Mouse (Mus musculus) hindbrain, embryonic 10.5 days (tissue): ENCODE results near the gene Bst1. TPM values are rescaled to one million over a fixed set of nuclear protein-coding genes. Genes with fewer than 3 reads are reported as not detected.

Source experiments
- DNase-seq: peaks from one replicate; pipeline ENCODE4 v3.0.0-alpha.2; 2017; ENCODE audit warnings: low spot score
- H3K27ac ChIP-seq: fragments of 300-500 bp; sonication (generic); 2 replicates; pipeline ENCODE4 v1.5.1; 2016; ENCODE audit warnings: mild to moderate bottlenecking, moderate library complexity
- H3K27me3 ChIP-seq: fragments of 300-500 bp; sonication (generic); 2 replicates; pipeline ENCODE4 v1.6.1; 2016; ENCODE audit warnings: mild to moderate bottlenecking; ENCODE audit not compliant: poor library complexity, insufficient read depth, severe bottlenecking
- H3K36me3 ChIP-seq: fragments of 300-500 bp; sonication (generic); 2 replicates; pipeline ENCODE4 v1.6.1; 2016; ENCODE audit warnings: mild to moderate bottlenecking, moderate library complexity
- H3K4me1 ChIP-seq: fragments of 300-500 bp; sonication (generic); replicated peaks from 2 replicates; pipeline ENCODE4 v1.6.1; 2016; ENCODE audit warnings: mild to moderate bottlenecking
- H3K4me3 ChIP-seq: fragments of 300-500 bp; sonication (generic); 2 replicates; pipeline ENCODE4 v1.5.1; 2016; ENCODE audit warnings: mild to moderate bottlenecking, moderate library complexity
- H3K9me3 ChIP-seq: fragments of 300-500 bp; sonication (generic); 2 replicates; pipeline ENCODE4 v1.6.1; 2016; ENCODE audit warnings: mild to moderate bottlenecking, moderate library complexity
- WGBS: fragments of 180-500 bp; shearing (Covaris S2); methylation state at CpG from one replicate; pipeline ENCODE4 v1.1.7; 2016; 5-methylcytosine and 5-hydroxymethylcytosine counted together
- polyA plus RNA-seq: library from polyadenylated mRNA; unstranded; fragments of >200 nt; fragmentation: Nextera tagmentation; extraction: Ambion mirVana; gene quantifications from 2 replicates; pipeline ENCODE4 v1.2.1, GENCODE M21; 2016

Gene Bst1
- polyA plus RNA-seq, 1 experiment from 2014 or later = not detected

DNA sequence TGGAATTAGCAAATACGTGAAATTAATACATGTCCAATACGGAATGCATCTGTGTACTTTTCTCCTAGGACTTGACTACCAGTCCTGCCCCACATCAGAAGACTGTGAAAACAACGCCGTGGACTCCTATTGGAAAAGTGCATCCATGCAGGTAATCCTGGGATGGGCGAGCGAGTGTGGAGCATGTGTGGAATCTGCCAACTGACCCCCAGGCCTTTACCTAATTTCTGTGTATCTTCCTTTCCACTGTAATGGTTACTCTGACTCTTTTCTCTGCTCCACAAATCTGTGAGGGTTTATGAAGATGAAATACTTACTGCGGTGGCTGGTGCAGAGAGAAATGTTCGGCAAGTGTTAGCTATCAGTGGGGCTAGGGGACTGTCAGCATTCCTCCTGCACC lies 3.5 kb downstream of the Bst1 start:
- H3K36me3 ChIP-seq = no peaks in the 10 kb centered on the region
- no peaks in the 10 kb centered on the region for H3K9me3 ChIP-seq
- H3K27me3 ChIP-seq = peaks cover 8% of the 10 kb centered on the region; the same call in 1 of the 2 replicates
- H3K4me3 ChIP-seq = no peak overlapping the region
- 89% methylated on average over 8 of the region's 8 CpGs for WGBS
- no peak for DNase-seq
- no peak overlapping the region for H3K27ac ChIP-seq
- peaks cover 5% of the 10 kb centered on the region; the same call in 1 of the 2 replicates for H3K4me1 ChIP-seq

DNA sequence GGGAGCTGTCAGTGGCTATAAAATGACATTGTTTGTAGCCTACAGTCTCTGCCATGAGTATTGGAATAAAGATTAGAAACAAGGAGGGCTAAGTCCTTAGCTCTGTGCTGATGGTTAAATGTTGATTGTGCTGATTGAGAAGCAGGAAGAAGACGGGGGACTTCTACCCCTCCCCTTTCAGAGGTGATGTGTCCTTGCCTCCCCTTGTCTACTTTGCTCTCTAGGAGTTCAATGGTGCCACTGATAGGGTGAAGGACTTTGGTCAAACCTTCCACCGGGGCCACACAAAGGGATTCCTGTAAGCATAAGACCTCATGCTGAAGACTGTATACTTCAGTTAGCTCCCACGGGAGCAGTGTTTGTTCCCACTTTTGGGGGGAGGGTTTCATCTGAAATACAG lies 4.1 kb downstream of the Bst1 start:
- no peak overlapping the region for H3K4me3 ChIP-seq
- H3K27ac ChIP-seq = no peak overlapping the region
- H3K4me1 ChIP-seq = peaks cover 5% of the 10 kb centered on the region; the same call in 1 of the 2 replicates
- no peaks in the 10 kb centered on the region for H3K36me3 ChIP-seq
- 77% methylated on average over 3 of the region's 3 CpGs for WGBS
- H3K27me3 ChIP-seq = peaks cover 8% of the 10 kb centered on the region; the same call in 1 of the 2 replicates
- H3K9me3 ChIP-seq = no peaks in the 10 kb centered on the region
- no peak for DNase-seq

DNA sequence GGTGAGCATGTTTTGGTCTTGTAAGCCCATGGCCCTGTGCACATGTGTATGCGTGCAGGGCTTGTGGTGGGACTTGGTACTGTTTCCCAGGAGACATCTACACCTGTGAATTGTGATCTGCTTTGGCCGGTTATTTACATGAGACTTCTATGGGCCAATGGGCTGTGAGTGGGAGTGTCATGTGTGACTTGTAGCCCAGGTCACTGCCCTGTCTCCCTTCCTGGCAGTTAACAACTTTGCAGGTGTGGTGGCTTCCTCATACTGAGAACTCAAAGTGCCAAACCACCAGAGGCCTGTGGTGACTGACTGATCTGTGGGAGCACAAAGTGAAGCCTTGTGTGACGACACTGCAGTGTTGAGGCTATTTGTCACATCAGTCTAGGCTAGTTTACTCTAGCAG lies 5.9 kb downstream of the Bst1 start:
- Histone ChIP-seq H3K4me1 (no peaks in the 10 kb centered on the region), H3K36me3 (no peaks in the 10 kb centered on the region), H3K9me3 (no peaks in the 10 kb centered on the region), H3K4me3 (no peak overlapping the region), H3K27ac (no peak overlapping the region), H3K27me3 (no peaks in the 10 kb centered on the region)
- no peak for DNase-seq
- WGBS = 91% methylated on average over 3 of the region's 3 CpGs

DNA sequence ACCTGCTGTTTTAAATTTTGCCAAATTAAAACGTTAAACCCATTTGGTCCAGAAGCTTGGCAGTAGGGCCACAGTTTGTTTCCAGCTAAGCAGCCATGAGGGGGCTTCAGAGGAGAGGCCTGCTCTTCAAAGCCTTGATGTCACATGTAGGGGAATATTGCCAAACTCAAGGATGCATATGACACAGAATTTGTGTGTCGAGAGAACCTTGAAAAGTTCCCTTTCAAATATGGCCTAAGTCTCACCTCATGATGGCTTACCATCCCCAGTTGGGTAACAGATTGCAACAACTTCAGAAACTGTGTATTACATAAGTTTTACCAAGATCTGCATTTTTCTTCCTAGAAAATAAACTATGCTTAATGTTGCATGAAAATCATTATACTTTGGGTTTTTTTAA lies 8.2 kb downstream of the Bst1 start:
- Histone ChIP-seq H3K36me3 (no peaks in the 10 kb centered on the region), H3K27me3 (no peaks in the 10 kb centered on the region), H3K4me1 (no peaks in the 10 kb centered on the region), H3K9me3 (no peaks in the 10 kb centered on the region), H3K4me3 (no peak overlapping the region), H3K27ac (no peak overlapping the region)
- no peak for DNase-seq
- WGBS = 88% methylated on average over 2 of the region's 2 CpGs

DNA sequence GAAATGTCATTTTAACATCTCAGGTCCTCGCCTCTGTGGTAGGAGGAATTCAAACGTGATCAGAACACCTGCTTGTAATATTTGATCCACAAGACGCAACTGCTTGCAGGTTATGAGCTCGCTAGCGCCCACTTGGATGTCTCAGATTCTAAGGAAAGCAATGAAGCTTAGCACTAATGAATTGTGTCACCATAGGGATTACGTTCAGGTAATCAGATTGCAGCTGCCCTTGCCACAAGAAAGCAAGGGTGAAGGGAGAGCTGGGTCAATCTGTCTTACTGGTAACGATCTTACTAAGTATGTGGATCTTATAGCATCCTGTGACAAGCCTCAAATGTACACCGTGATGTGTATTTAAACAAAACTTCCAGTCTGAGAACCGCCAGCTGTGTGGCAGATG lies 8.7 kb downstream of the Bst1 start:
- H3K27me3 ChIP-seq = no peaks in the 10 kb centered on the region
- H3K36me3 ChIP-seq = no peaks in the 10 kb centered on the region
- H3K9me3 ChIP-seq = no peaks in the 10 kb centered on the region
- WGBS = 89% methylated on average over 9 of the region's 9 CpGs
- H3K4me1 ChIP-seq = no peaks in the 10 kb centered on the region
- H3K27ac ChIP-seq = no peak overlapping the region
- H3K4me3 ChIP-seq = no peak overlapping the region
- DNase-seq = no peak

DNA sequence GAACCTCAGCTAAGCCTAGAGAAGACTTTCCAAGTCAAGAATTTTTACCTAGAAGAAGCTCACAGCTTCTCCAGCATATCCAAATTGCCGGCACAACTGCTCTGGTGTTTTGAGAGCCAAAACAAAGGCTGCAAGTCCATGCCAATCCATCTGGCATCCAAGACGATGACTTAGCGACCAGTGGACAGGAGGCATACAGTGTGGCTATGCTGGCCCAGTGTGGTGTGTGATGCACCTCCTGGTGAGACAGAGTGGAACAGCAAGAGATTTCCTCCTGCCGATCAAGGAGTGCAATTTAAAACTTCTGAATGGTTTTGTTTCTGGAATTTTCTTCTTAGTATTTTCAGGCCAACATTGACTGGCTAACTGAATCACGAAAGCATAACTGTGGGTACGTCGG lies 17.9 kb downstream of the Bst1 start:
- Histone ChIP-seq H3K4me3 (no peak overlapping the region), H3K27ac (no peak overlapping the region), H3K4me1 (no peaks in the 10 kb centered on the region), H3K9me3 (no peaks in the 10 kb centered on the region), H3K36me3 (no peaks in the 10 kb centered on the region), H3K27me3 (no peaks in the 10 kb centered on the region)
- no peak for DNase-seq
- 92% methylated on average over 7 of the region's 7 CpGs for WGBS

DNA sequence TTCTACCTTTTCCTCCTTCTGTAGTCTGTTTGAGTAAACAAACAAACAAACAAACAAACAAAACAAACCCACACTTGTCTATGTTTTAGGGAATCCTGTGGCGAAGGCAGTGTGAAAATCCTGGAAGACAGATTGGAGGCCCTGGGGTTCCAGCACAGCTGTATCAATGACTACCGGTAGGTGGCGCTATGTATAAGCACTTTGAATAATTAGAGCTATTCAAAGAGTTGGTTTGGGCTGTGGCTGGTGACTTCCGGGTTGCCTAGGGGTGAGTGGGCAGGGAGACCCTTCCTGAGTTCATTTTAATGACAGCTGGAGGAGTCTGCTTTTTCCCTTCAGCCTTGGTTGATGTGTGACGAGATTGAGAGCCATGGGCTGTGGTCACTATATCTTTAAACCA lies 18.7 kb downstream of the Bst1 start:
- H3K9me3 ChIP-seq = no peaks in the 10 kb centered on the region
- no peak overlapping the region for H3K4me3 ChIP-seq
- H3K4me1 ChIP-seq = no peaks in the 10 kb centered on the region
- no peaks in the 10 kb centered on the region for H3K36me3 ChIP-seq
- no peak overlapping the region for H3K27ac ChIP-seq
- WGBS = 51% methylated on average over 5 of the region's 5 CpGs
- peak; percentile 45 for DNase-seq
- H3K27me3 ChIP-seq = no peaks in the 10 kb centered on the region

DNA sequence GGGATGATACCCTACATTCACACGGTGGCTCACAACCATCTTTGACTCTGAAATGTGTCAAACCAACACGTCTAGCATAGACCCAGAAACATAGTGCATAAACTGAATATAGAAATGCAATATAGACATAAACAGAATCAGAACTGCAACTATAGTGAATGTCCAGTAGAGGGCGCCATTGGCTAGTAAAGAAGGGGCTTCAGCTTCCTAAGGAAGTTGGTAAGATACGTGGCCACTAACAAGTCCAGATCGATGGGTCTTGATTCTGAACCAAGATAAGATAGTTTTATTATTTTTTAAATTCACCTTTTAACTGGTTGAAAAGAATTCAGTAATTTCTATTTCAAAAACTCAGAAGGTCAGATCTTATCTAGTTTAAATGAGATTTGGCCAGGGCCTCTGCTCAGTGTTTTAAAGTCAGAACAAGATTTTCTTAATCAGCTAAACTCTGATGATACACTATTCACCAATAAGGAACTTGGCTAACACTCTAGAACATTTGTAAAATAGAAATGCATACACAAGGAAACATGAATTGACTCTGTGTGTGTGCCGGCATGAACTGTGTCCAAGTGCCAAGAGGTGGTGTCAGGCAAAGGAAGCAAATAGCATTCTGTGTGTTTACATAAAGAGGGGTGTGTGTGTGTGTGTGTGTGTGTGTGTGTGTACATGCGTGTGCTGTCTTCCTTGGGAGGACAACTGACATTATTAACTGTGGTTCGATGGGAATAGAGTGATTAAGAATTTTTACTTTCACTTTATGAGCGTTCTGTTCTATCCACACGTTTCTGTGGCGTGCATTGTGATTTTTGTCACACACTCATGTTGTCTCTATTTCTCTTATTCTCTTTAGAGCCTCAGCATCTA lies 22.7 kb downstream of the Bst1 start:
- DNase-seq = peak; percentile 31
- Histone ChIP-seq H3K36me3 (no peaks in the 10 kb centered on the region), H3K4me3 (no peak overlapping the region), H3K4me1 (peaks cover 7% of the 10 kb centered on the region; the same call in 1 of the 2 replicates), H3K27me3 (no peaks in the 10 kb centered on the region), H3K27ac (no peak overlapping the region), H3K9me3 (peaks cover 6% of the 10 kb centered on the region; the same call in 1 of the 2 replicates)
- 52% methylated on average over 11 of the region's 11 CpGs for WGBS

DNA sequence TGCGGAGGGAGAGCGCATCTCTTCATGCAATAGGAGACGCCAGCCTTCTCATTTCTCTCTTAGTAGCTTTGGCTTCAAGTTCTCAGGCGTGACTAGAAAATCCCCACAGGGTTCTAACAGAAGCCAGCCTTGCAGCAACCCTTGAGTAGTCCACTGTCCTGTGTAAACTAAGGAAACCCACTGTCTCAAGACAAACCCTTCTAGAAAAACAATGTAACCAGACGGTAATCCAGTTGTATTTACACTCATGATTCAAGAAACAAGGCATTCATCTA lies 23.3 kb downstream of the Bst1 start:
- H3K27me3 ChIP-seq = no peaks in the 10 kb centered on the region
- peaks cover 6% of the 10 kb centered on the region; the same call in 1 of the 2 replicates for H3K9me3 ChIP-seq
- 81% methylated on average over 5 of the region's 5 CpGs for WGBS
- H3K4me3 ChIP-seq = no peak overlapping the region
- H3K27ac ChIP-seq = no peak overlapping the region
- no peak for DNase-seq
- H3K36me3 ChIP-seq = no peaks in the 10 kb centered on the region
- H3K4me1 ChIP-seq = peaks cover 7% of the 10 kb centered on the region; the same call in 1 of the 2 replicates

DNA sequence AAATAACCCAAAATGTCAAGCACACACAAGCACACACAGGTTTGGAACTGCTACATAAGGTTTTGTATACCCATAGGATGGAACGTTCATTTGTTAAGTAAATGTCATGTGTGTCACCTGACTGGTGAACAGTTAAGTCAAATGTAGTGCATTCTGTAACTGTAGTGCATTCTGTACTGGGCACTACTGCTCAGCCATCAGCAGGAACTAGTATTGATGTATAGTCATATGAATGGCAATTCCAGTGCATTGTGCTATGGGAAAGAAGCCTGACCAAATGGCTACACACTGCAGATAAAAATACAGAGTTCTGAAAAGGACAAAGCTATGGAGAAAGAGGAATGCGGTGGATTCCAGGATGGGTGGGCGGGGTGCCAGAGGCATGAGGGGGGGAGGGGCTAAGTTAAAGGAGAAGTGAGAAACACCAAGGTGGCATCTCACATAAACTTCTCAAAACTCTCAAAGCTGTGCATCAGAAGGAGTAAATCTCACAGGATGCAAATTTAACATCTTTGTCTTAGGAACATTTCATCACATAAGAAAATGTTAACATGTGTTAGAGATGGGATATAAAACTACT lies 24.0 kb downstream of the Bst1 start:
- H3K4me1 ChIP-seq = peaks cover 7% of the 10 kb centered on the region; the same call in 1 of the 2 replicates
- H3K36me3 ChIP-seq = no peaks in the 10 kb centered on the region
- no peak overlapping the region for H3K4me3 ChIP-seq
- H3K27ac ChIP-seq = no peak overlapping the region
- H3K27me3 ChIP-seq = no peaks in the 10 kb centered on the region
- H3K9me3 ChIP-seq = peaks cover 6% of the 10 kb centered on the region; the same call in 1 of the 2 replicates
- 77% methylated on average over 3 of the region's 3 CpGs for WGBS
- no peak for DNase-seq

DNA sequence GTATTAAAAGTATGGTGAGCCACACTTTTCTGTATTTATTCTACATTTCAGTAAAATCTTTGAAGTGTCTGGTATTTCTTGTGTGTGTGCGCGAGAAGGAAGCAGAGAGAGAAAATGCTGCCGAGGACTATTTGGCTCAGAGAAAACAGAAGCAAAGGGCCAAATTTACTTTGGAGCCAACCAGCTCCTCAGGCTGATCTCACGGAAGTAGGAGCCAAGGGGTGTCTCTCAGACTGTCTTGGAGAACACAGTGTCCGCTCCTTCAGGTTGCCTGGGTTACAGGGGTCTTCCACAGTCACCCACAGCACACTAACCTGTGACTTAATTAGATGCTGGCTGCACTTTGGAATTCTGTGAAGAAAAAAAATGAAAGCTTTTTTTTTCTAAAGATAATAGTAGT lies 26.4 kb downstream of the Bst1 start:
- Histone ChIP-seq H3K4me3 (no peak overlapping the region), H3K36me3 (no peaks in the 10 kb centered on the region), H3K27me3 (no peaks in the 10 kb centered on the region), H3K27ac (no peak overlapping the region), H3K4me1 (peaks cover 7% of the 10 kb centered on the region; the same call in 1 of the 2 replicates), H3K9me3 (peaks cover 6% of the 10 kb centered on the region; the same call in 1 of the 2 replicates)
- DNase-seq = no peak
- 90% methylated on average over 5 of the region's 5 CpGs for WGBS

DNA sequence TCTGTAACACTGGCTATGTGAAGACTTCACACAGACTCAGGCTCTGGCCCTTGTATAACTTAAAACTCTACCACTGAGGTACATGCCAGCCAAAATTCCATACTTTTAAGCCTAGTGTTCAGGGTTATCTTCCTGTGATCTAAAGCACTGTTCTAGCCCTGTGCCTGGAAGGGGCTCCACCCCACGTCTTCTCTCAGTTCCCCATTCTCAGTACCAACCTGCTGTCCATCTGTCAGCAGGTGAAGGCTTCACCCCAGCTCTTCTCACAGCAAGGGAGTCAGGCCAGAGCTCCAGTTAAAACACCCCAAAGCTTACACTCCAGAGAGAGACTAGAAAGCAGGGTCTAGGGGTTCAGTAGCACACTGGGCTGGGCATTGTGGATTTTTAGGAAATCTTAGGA lies 27.0 kb downstream of the Bst1 start:
- no peak for DNase-seq
- WGBS = 68% methylated on average over 1 of the region's 1 CpGs
- no peak overlapping the region for H3K4me3 ChIP-seq

DNA sequence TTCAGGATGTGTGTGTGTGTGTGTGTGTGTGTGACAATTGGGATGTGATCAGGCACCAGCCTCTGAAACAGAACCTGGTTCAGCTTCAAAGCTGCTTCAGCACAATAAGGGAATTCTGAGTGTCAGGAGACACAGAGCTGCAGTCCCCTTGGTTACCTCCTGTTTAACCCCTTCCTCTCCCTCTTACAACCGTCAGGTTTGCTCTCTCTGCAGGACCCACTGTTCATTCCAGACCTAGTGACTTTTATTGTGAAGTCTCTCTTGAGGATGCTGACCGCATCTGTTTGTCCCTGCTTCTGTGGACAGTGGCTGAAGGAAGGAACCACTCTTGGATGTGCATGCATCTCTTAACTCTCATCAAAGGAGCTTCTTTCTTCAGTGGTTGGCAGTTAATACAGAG lies 27.5 kb downstream of the Bst1 start:
- H3K9me3 ChIP-seq = peaks cover 6% of the 10 kb centered on the region; the same call in 1 of the 2 replicates
- H3K4me1 ChIP-seq = peaks cover 7% of the 10 kb centered on the region; the same call in 1 of the 2 replicates
- no peak overlapping the region for H3K4me3 ChIP-seq
- H3K36me3 ChIP-seq = no peaks in the 10 kb centered on the region
- no peak for DNase-seq
- H3K27ac ChIP-seq = no peak overlapping the region
- WGBS = 20% methylated on average over 2 of the region's 2 CpGs
- no peaks in the 10 kb centered on the region for H3K27me3 ChIP-seq

More for the DNA sequence above, 27.0 kb downstream of the Bst1 start:
- Histone ChIP-seq H3K36me3 (no peaks in the 10 kb centered on the region), H3K9me3 (peaks cover 6% of the 10 kb centered on the region; the same call in 1 of the 2 replicates), H3K27ac (no peak overlapping the region), H3K4me1 (peaks cover 7% of the 10 kb centered on the region; the same call in 1 of the 2 replicates), H3K27me3 (no peaks in the 10 kb centered on the region)
